Mouse (Mus musculus): ENCODE measurements around the gene Efhc1. TPM values are rescaled to one million over a fixed set of nuclear protein-coding genes. Genes with fewer than 3 reads are reported as not detected.

Gene Efhc1
- polyA plus RNA-seq (2012; rRNA removed; ENCODE audit: low replicate concordance), result 2.6 and 8.8 TPM in 2 replicates

DNA sequence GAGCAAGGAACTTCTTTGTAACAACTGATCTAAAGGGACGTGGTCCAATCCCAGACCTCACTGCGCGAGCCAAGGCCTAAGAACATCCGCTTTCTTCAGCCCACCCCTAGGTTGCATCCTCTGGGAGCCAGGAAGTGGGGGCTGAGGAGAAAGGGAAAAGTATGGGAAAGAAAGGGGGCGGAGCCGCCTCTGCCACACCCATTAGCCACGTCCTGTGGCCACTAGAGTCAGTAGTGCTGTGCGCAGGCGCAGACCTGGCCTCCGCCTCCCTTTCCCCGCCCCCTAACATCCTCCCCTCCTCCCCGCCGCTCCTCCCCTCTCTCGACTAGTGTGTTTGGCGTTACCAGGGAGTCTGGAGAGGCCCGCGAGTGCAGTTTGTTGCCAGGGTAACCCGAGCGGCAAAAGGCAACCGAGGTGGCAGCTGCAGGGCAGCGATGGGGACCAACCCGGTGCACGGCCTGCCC, at the start of gene Efhc1:
Gene Efhc1, plus strand, starts transcription at position 327 of the 464 bp plus-strand sequence.

Other genes with a start within 250 kb of the Efhc1 start
- not detected in 2 replicates for gene Il17a, start 220.7 kb upstream of the Efhc1 start, polyA plus RNA-seq (2012; rRNA removed; ENCODE audit: low replicate concordance)
- not detected in 2 replicates for gene Il17f, start 161.0 kb upstream of the Efhc1 start, polyA plus RNA-seq (2012; rRNA removed; ENCODE audit: low replicate concordance)
- gene Mcm3, start 131.3 kb upstream of the Efhc1 start, polyA plus RNA-seq (2012; rRNA removed; ENCODE audit: low replicate concordance), result 9.3 and 26.2 TPM in 2 replicates
- gene Paqr8, start 61.0 kb upstream of the Efhc1 start, polyA plus RNA-seq (2012; rRNA removed; ENCODE audit: low replicate concordance), result 4.9 and 12.4 TPM in 2 replicates
- 12.5 and 18.3 TPM in 2 replicates for gene Tram2, start 127.6 kb downstream of the Efhc1 start, polyA plus RNA-seq (2012; rRNA removed; ENCODE audit: low replicate concordance)